Mouse (Mus musculus) v-Abl transformed pro-B cells (cell line): ENCODE results near the gene Slc19a2.
"Not testable (repeated sequence)": the region's sequence is repeated elsewhere in the genome, so short reads cannot be mapped to it uniquely, and the experiment has no call there.

Experiments used
- in situ Hi-C, 2 experiments: fragments of 400-800 bp; cut with MboI; formaldehyde crosslinking; loops; one replicate each; pipeline ENCODE4 v1.15.1; 2025; ENCODE audit not compliant: unreplicated experiment in 2 of 2

Gene Slc19a2

GRCm38 (mm10) chr1:164248465-164249331 lies at the start of gene Slc19a2:
Gene Slc19a2 (plus strand): TSS chr1:164249046.
- in situ Hi-C loops, result no loop called here

- in situ Hi-C loops, result no loop called here
Observed at GRCm38 (mm10) chr1:164199551-164199950, 49.3 kb upstream of the Slc19a2 start.

GRCm38 (mm10) chr1:164208437-164208836 lies 40.4 kb upstream of the Slc19a2 start:
- in situ Hi-C loops, result no loop called here

GRCm38 (mm10) chr1:164210899-164211298 lies 37.9 kb upstream of the Slc19a2 start:
- in situ Hi-C loops, result no loop called here

GRCm38 (mm10) chr1:164212686-164213085 lies 36.2 kb upstream of the Slc19a2 start:
- in situ Hi-C loops, result no loop called here

GRCm38 (mm10) chr1:164214190-164214589 lies 34.7 kb upstream of the Slc19a2 start:
- in situ Hi-C loops, result no loop called here

GRCm38 (mm10) chr1:164215097-164215496 lies 33.7 kb upstream of the Slc19a2 start:
- in situ Hi-C loops, result no loop called here

GRCm38 (mm10) chr1:164215540-164215939 lies 33.3 kb upstream of the Slc19a2 start:
- in situ Hi-C loops, result no loop called here

- in situ Hi-C loops, result no loop called here
Observed at GRCm38 (mm10) chr1:164217791-164218685, 30.8 kb upstream of the Slc19a2 start.

- in situ Hi-C loops, result no loop called here
Observed at GRCm38 (mm10) chr1:164220261-164220660, 28.6 kb upstream of the Slc19a2 start.

- in situ Hi-C loops, result no loop called here
Observed at GRCm38 (mm10) chr1:164223089-164223488, 25.8 kb upstream of the Slc19a2 start.

- in situ Hi-C loops, result not testable (repeated sequence)
Observed at GRCm38 (mm10) chr1:164231937-164232570, 16.8 kb upstream of the Slc19a2 start.

- in situ Hi-C loops, result no loop called here
Observed at GRCm38 (mm10) chr1:164233447-164233846, 15.4 kb upstream of the Slc19a2 start.

GRCm38 (mm10) chr1:164235078-164235477 lies 13.8 kb upstream of the Slc19a2 start:
- in situ Hi-C loops, result no loop called here

- in situ Hi-C loops, result no loop called here
Observed at GRCm38 (mm10) chr1:164236078-164236477, 12.8 kb upstream of the Slc19a2 start.

GRCm38 (mm10) chr1:164241494-164241893 lies 7.4 kb upstream of the Slc19a2 start:
- in situ Hi-C loops, result no loop called here

- in situ Hi-C loops, result no loop called here
Observed at GRCm38 (mm10) chr1:164242809-164243208, 6.0 kb upstream of the Slc19a2 start.

- in situ Hi-C loops, result no loop called here
Observed at GRCm38 (mm10) chr1:164247442-164247841, 1.4 kb upstream of the Slc19a2 start.

- in situ Hi-C loops, result no loop called here
Observed at GRCm38 (mm10) chr1:164247971-164248370, 875 bp upstream of the Slc19a2 start.

GRCm38 (mm10) chr1:164249332-164249711 lies 476 bp downstream of the Slc19a2 start:
- in situ Hi-C loops, result no loop called here
